In the genomic region with DNA sequence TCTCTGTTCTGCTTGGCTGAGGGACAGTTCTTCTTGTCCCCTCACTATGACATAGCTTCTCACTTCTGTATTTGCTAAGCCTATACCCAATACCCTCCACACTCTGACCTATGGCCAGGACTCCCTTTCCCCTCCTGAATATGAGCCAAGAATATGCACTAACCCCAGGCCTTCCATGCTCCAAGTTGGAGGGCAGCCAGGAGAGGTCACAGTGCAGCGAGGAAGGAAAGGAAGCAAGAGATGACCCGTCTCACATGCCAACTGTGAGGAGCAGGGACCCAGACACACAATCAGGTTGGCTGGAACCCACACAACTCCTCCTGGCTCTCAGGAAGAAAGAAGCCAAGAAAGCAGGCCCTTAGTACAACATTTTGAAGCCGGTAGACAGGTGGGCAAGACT, we compare ENCODE assay signal across 26 mouse cellular contexts. TPM values are rescaled to one million over a fixed set of nuclear protein-coding genes. Genes with fewer than 3 reads are reported as not detected.
A peak's percentile ranks its signal among the peaks of the same experiment; 100 is the strongest.
DNase-seq lines count a peak whose midpoint lies in the region; ATAC-seq and TF ChIP-seq lines count a peak whose summit lies in the region.
"Had no signal": no experiment of that assay in that cellular context is flagged by ENCODE, and none has a peak within 500 bp of the region (broad histone marks: within the 10 kb centered on the region; RNA-seq: fewer than 3 reads in every experiment).

No protein-coding gene starts in this region.

- no peaks in the 10 kb centered on the region for H3K27me3 ChIP-seq in kidney, adult 2 months (replicated peaks; ENCODE audit: control insufficient read depth, insufficient read depth, low read length)
- no peaks in the 10 kb centered on the region for H3K27me3 ChIP-seq in kidney, embryonic 16.5 days (ENCODE audit: insufficient read depth, low read length)
- H3K27me3 ChIP-seq: embryonic facial prominence, embryonic 15.5 days; hindbrain, embryonic 13.5 days had no signal

- H3K4me3 ChIP-seq in kidney, adult 2 months (ENCODE audit: insufficient read depth, low read depth, low read length): no peak overlapping the region
- no peak overlapping the region for H3K4me3 ChIP-seq in kidney, embryonic 16.5 days (ENCODE audit: low read length)
- H3K4me3 ChIP-seq: embryonic facial prominence, embryonic 12.5 days; embryonic facial prominence, embryonic 15.5 days; heart, embryonic 12.5 days; heart, embryonic 15.5 days; hindbrain, embryonic 10.5 days; hindbrain, embryonic 13.5 days had no signal

- no peak for TF ChIP-seq POLR2A in kidney, adult 2 months (IDR thresholded peaks at IDR 0.05; ENCODE audit: low read depth, low read length)

- no peak overlapping the region for H3K27ac ChIP-seq in kidney, adult 2 months (ENCODE audit: insufficient read depth, low read depth, low read length)
- H3K27ac ChIP-seq in kidney, embryonic 16.5 days (ENCODE audit: low read length): no peak overlapping the region
- H3K27ac ChIP-seq: embryonic facial prominence, embryonic 12.5 days; embryonic facial prominence, embryonic 15.5 days; heart, embryonic 15.5 days; hindbrain, embryonic 10.5 days; hindbrain, embryonic 13.5 days had no signal

- H3K4me2 ChIP-seq in kidney, embryonic 16.5 days (replicated peaks; ENCODE audit: low read depth, low read length): no peak overlapping the region
- H3K4me2 ChIP-seq: embryonic facial prominence, embryonic 12.5 days; embryonic facial prominence, embryonic 15.5 days; heart, embryonic 12.5 days; heart, embryonic 15.5 days; hindbrain, embryonic 13.5 days had no signal

- ATAC-seq in kidney, embryonic 16.5 days (ENCODE audit: low FRiP score, low TSS enrichment): no peak
- ATAC-seq: CD4-positive, CD25-positive, alpha-beta regulatory T cell, adult 4 months; forebrain, embryonic 14.5 days; hindbrain, embryonic 16.5 days had no signal

- TF ChIP-seq CTCF in kidney, adult 2 months (conservative IDR thresholded peaks at IDR 0.05; ENCODE audit: insufficient read depth, insufficient read length, low read depth, low read length): no peak

- H3K4me1 ChIP-seq in kidney, adult 2 months (ENCODE audit: control insufficient read depth, insufficient read depth, low read length): no peaks in the 10 kb centered on the region
- no peaks in the 10 kb centered on the region for H3K4me1 ChIP-seq in kidney, embryonic 16.5 days (ENCODE audit: insufficient read depth, low read length)
- H3K4me1 ChIP-seq: embryonic facial prominence, embryonic 12.5 days; embryonic facial prominence, embryonic 15.5 days; heart, embryonic 12.5 days; heart, embryonic 15.5 days; hindbrain, embryonic 10.5 days; hindbrain, embryonic 13.5 days had no signal

- no peak overlapping the region for H3K9ac ChIP-seq in kidney, embryonic 16.5 days (replicated peaks; ENCODE audit: low read length)
- H3K9ac ChIP-seq: embryonic facial prominence, embryonic 12.5 days; embryonic facial prominence, embryonic 15.5 days; heart, embryonic 12.5 days; heart, embryonic 15.5 days; hindbrain, embryonic 13.5 days had no signal

- 33% methylated on average over 3 of the region's 3 CpGs for WGBS in kidney, adult 2 months
- 62% methylated on average over 3 of the region's 3 CpGs for WGBS in kidney, embryonic 16.5 days

- H3K36me3 ChIP-seq in kidney, adult 2 months (ENCODE audit: control insufficient read depth, insufficient read depth, low read length): no peaks in the 10 kb centered on the region
- H3K36me3 ChIP-seq in kidney, embryonic 16.5 days (ENCODE audit: insufficient read depth, low read length): no peaks in the 10 kb centered on the region
- H3K36me3 ChIP-seq: embryonic facial prominence, embryonic 12.5 days; embryonic facial prominence, embryonic 15.5 days; heart, embryonic 12.5 days; heart, embryonic 15.5 days; hindbrain, embryonic 10.5 days; hindbrain, embryonic 13.5 days had no signal

- DNase-seq in kidney, adult 2 months: peak; percentile 10
- peak; percentile 30 to 51 for DNase-seq in kidney, postnatal 25 days
- DNase-seq in kidney, adult 9 months: no peak
- DNase-seq in adipocyte (ENCODE audit: low spot score): peak; percentile 69
- DNase-seq in kidney, postnatal 36 days: peak; percentile 12 to 35
- DNase-seq: adrenal gland, adult 8-10 months; adrenal gland, postnatal 25 days; cerebellum, adult 11-12 months; cerebellum, adult 8-10 months; cerebellum, postnatal 25 days; gastrocnemius, postnatal 25 days; heart, adult 18-20 months; heart, postnatal 10 days; heart, postnatal 36 days had no signal

- H3K9me3 ChIP-seq in kidney, embryonic 16.5 days (ENCODE audit: low read length): no peaks in the 10 kb centered on the region
- H3K9me3 ChIP-seq: embryonic facial prominence, embryonic 12.5 days; embryonic facial prominence, embryonic 15.5 days; heart, embryonic 12.5 days; heart, embryonic 15.5 days; hindbrain, embryonic 10.5 days; hindbrain, embryonic 13.5 days had no signal

RNA-seq across cellular contexts. Expression of gene Cfap99, which starts 20.6 kb away (rescaled TPM):
- polyA plus RNA-seq in kidney, adult 2 months (2012; rRNA removed): 0.05 TPM in 1 of 2 replicates, not detected in the other
- polyA plus RNA-seq in kidney, embryonic 16.5 days (2015; fragmentation: Nextera tagmentation; extraction: Ambion mirVana): not detected in 2 replicates
- polyA plus RNA-seq: C2C12; CD4-positive, CD25-positive, alpha-beta regulatory T cell, adult 4 months; embryonic facial prominence, embryonic 12.5 days; forebrain, embryonic 11.5 days; hindbrain, embryonic 10.5 days had no signal

RNA-seq across cellular contexts. Expression of gene Zfyve28, which starts 20.8 kb away (rescaled TPM):
- 0.33 and 0.36 TPM in 2 replicates for polyA plus RNA-seq in kidney, adult 2 months (2012; rRNA removed)
- 0.21 and 0.34 TPM in 2 replicates for polyA plus RNA-seq in kidney, embryonic 16.5 days (2015; fragmentation: Nextera tagmentation; extraction: Ambion mirVana)

RNA-seq across cellular contexts. Expression of gene Rnf4, which starts 27.1 kb away (rescaled TPM):
- polyA plus RNA-seq in kidney, adult 2 months (2012; rRNA removed): 47.5 and 49.9 TPM in 2 replicates
- 192 and 196 TPM in 2 replicates for polyA plus RNA-seq in kidney, embryonic 16.5 days (2015; fragmentation: Nextera tagmentation; extraction: Ambion mirVana)
